Mouse (Mus musculus): Measurements from ENCODE around the gene Sema6d. TPM values are rescaled to one million over a fixed set of nuclear protein-coding genes. Genes with fewer than 3 reads are reported as not detected.

The Sema6d gene
- polyA plus RNA-seq, 2 experiments: 2.2 to 3.2 TPM

DNA sequence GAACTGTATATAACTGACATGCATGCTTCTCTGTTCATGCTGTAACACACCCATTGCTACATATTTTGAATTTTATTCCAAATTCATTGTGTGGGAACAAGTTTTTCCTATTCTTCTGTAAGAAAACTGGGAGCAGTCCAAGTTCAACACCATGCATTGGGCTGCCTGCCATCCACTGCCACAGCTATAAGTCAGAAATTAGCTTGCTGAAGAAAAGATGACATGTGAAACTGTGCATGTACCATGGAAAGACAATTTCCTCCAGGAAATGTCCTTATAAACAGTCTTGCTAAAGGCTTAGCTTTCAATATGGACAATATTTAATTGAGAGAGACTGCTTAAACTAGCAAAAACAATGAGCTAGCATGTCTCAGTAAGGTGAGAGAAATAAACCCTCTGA, 13.5 kb downstream of the Sema6d start:
- no peak for ATAC-seq (ENCODE audit: insufficient read depth)
- DNase-seq (ENCODE audit: low read depth in 3 of 3, low spot score in 3 of 3): no peak

DNA sequence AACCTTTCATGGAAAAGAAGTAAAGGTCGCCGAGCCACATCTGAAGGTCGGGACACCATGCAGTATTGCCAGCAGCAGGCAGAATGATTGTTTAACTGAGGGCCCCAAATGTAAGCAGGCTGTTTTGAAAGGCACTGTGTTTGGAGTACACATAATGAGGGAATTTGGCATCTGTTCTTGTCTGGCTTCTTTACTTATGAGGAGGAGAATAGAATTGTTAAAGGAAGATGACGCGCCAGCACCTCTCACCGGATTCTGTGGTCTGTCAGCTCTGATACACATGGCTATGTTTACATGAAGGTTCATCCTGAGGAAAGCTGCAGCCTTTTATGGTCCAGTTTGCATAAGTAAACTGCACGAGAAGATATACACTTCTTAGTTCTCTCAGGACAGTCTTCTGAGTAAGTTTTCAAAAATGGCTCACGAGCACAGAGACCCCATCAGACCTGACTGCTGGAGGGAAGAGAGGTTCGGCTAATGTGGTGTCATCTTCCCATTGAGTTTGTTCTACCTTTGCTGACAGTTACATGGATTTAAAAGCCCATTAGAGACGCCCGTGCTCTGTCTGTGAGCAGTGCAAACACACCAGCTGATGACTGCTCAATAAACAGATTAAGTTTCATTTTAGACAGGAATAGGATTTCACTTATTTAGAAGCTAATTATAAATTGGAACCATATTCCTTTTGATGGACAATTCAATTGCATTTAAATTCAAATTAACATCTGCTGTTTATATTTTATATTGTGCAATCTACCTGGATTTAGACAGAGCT, 28.9 kb downstream of the Sema6d start:
- H3K4me2 ChIP-seq (ENCODE audit: low read depth): no peak overlapping the region
- TF ChIP-seq CTCF (IDR thresholded peaks at IDR 0.05; ENCODE audit: low read depth) (no peak), EP300 (IDR thresholded peaks at IDR 0.05; ENCODE audit: low read depth) (no peak)
- DNase-seq (ENCODE audit: low read depth in 3 of 3, low spot score in 3 of 3): no peak
- 64% methylated on average over 11 of the region's 11 CpGs for WGBS (ENCODE audit: insufficient replicate concordance)
- no peak for ATAC-seq (ENCODE audit: insufficient read depth)
- no peaks in the 10 kb centered on the region for H3K36me3 ChIP-seq (replicated peaks; ENCODE audit: control insufficient read depth, insufficient read depth, low read depth)
- H3K27me3 ChIP-seq (ENCODE audit: control insufficient read depth, insufficient read depth, low read length): no peaks in the 10 kb centered on the region
- H3K4me1 ChIP-seq (replicated peaks; ENCODE audit: control insufficient read depth in 2 of 2, insufficient read depth in 2 of 2, low read length in 1 of 2): no peaks in the 10 kb centered on the region
- no peak overlapping the region for H3K4me3 ChIP-seq (ENCODE audit: insufficient read depth in 1 of 2, low read depth in 2 of 2, low read length in 2 of 2)
- no peak overlapping the region for H3K9ac ChIP-seq (replicated peaks)
- no peak overlapping the region for H3K27ac ChIP-seq
- no peaks in the 10 kb centered on the region for H3K9me3 ChIP-seq (ENCODE audit: control insufficient read depth, low read length)

More for the DNA sequence above, 13.5 kb downstream of the Sema6d start:
- no peaks in the 10 kb centered on the region for H3K36me3 ChIP-seq (replicated peaks; ENCODE audit: control insufficient read depth, insufficient read depth, low read depth)
- no peak overlapping the region for H3K4me3 ChIP-seq (ENCODE audit: insufficient read depth in 1 of 2, low read depth in 2 of 2, low read length in 2 of 2)
- H3K4me2 ChIP-seq (ENCODE audit: low read depth): no peak overlapping the region
- no peak overlapping the region for H3K9ac ChIP-seq (replicated peaks)
- H3K9me3 ChIP-seq (ENCODE audit: control insufficient read depth, low read length): no peaks in the 10 kb centered on the region
- H3K27me3 ChIP-seq (ENCODE audit: control insufficient read depth, insufficient read depth, low read length): no peaks in the 10 kb centered on the region
- no peaks in the 10 kb centered on the region for H3K4me1 ChIP-seq (replicated peaks; ENCODE audit: control insufficient read depth in 2 of 2, insufficient read depth in 2 of 2, low read length in 1 of 2)
- TF ChIP-seq CTCF (IDR thresholded peaks at IDR 0.05; ENCODE audit: low read depth): no peak
- TF ChIP-seq EP300 (IDR thresholded peaks at IDR 0.05; ENCODE audit: low read depth): no peak
- H3K27ac ChIP-seq: no peak overlapping the region

DNA sequence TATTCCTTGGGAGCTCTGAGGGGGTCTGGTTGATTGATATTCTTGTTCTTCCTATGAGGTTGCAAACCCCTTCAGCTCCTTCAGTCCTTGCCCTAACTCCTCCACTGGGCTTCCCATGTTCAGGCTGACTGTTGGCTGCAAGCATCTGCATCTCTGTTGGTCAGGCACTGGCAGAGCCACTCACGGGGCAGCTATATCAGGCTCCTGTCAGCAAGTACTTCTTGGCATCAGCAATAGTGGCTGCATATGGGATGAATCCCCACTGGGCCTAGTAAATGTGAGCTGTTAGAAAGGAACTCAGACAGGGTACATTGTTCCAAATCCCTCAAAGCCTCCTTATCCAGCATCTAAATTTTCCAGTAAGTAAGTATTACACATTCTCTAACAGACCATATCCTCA, 30.6 kb downstream of the Sema6d start:
- TF ChIP-seq EP300 (IDR thresholded peaks at IDR 0.05; ENCODE audit: low read depth): no peak
- no peak for TF ChIP-seq CTCF (IDR thresholded peaks at IDR 0.05; ENCODE audit: low read depth)
- H3K36me3 ChIP-seq (replicated peaks; ENCODE audit: control insufficient read depth, insufficient read depth, low read depth): no peaks in the 10 kb centered on the region
- no peaks in the 10 kb centered on the region for H3K4me1 ChIP-seq (replicated peaks; ENCODE audit: control insufficient read depth in 2 of 2, insufficient read depth in 2 of 2, low read length in 1 of 2)
- 53% methylated on average over 1 of the region's 1 CpGs for WGBS (ENCODE audit: insufficient replicate concordance)
- H3K27ac ChIP-seq: no peak overlapping the region
- H3K27me3 ChIP-seq (ENCODE audit: control insufficient read depth, insufficient read depth, low read length): no peaks in the 10 kb centered on the region
- no peak overlapping the region for H3K4me2 ChIP-seq (ENCODE audit: low read depth)
- DNase-seq (ENCODE audit: low read depth in 3 of 3, low spot score in 3 of 3) (no peak), ATAC-seq (ENCODE audit: insufficient read depth) (no peak)
- no peak overlapping the region for H3K9ac ChIP-seq (replicated peaks)
- H3K4me3 ChIP-seq (ENCODE audit: insufficient read depth in 1 of 2, low read depth in 2 of 2, low read length in 2 of 2): no peak overlapping the region
- H3K9me3 ChIP-seq (ENCODE audit: control insufficient read depth, low read length): no peaks in the 10 kb centered on the region

DNA sequence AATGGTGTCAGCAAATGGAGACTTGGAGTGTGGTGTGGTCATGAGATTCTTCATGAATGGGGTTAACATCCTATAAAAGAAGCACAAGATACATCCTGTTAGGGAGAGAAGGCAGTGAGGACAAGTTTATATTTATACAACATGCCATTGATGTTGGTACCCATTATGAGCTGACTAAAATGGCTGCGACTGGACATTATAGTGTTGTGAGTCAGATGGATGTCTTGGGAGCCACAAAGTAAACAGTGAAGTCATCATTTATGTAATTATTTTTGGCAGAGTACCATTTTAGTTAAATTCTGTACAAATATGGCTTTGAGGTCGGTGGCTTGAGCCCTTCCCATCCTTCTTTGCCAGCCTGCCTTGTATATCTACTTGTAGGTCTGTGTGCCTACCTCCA, 31.8 kb downstream of the Sema6d start:
- 49% methylated on average over 2 of the region's 2 CpGs for WGBS (ENCODE audit: insufficient replicate concordance)
- Histone ChIP-seq H3K27me3 (ENCODE audit: control insufficient read depth, insufficient read depth, low read length) (no peaks in the 10 kb centered on the region), H3K9ac (replicated peaks) (no peak overlapping the region), H3K9me3 (ENCODE audit: control insufficient read depth, low read length) (no peaks in the 10 kb centered on the region), H3K36me3 (replicated peaks; ENCODE audit: control insufficient read depth, insufficient read depth, low read depth) (no peaks in the 10 kb centered on the region), H3K4me3 (ENCODE audit: insufficient read depth in 1 of 2, low read depth in 2 of 2, low read length in 2 of 2) (no peak overlapping the region), H3K27ac (no peak overlapping the region), H3K4me2 (ENCODE audit: low read depth) (no peak overlapping the region), H3K4me1 (replicated peaks; ENCODE audit: control insufficient read depth in 2 of 2, insufficient read depth in 2 of 2, low read length in 1 of 2) (no peaks in the 10 kb centered on the region)
- no peak for DNase-seq (ENCODE audit: low read depth in 3 of 3, low spot score in 3 of 3)
- ATAC-seq (ENCODE audit: insufficient read depth): no peak
- TF ChIP-seq CTCF (IDR thresholded peaks at IDR 0.05; ENCODE audit: low read depth) (no peak), EP300 (IDR thresholded peaks at IDR 0.05; ENCODE audit: low read depth) (no peak)

DNA sequence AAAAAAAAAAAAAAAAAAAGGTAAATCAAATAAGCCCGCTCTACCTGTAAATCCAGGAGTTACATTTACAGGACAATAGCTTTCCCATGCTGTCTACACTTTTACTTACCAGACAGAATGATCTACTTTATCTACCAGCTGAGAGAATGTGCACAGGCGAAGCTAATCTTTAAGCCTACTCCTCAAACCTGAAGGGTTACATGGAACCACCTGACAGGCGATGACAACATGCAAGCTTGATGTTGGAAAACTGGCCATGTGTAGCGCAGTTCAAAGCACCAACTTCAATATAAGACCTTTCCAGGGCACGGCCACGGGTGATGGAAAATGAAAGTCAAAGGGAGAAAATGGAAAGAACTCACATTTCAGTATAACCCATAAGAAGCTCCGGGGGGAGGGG, 35.7 kb downstream of the Sema6d start:
- DNase-seq (ENCODE audit: low read depth in 3 of 3, low spot score in 3 of 3) (no peak), ATAC-seq (ENCODE audit: insufficient read depth) (no peak)
- H3K36me3 ChIP-seq (replicated peaks; ENCODE audit: control insufficient read depth, insufficient read depth, low read depth): no peaks in the 10 kb centered on the region
- H3K27ac ChIP-seq: no peak overlapping the region
- 64% methylated on average over 7 of the region's 7 CpGs for WGBS (ENCODE audit: insufficient replicate concordance)
- no peak overlapping the region for H3K9ac ChIP-seq (replicated peaks)
- H3K9me3 ChIP-seq (ENCODE audit: control insufficient read depth, low read length): no peaks in the 10 kb centered on the region
- no peaks in the 10 kb centered on the region for H3K27me3 ChIP-seq (ENCODE audit: control insufficient read depth, insufficient read depth, low read length)
- no peaks in the 10 kb centered on the region for H3K4me1 ChIP-seq (replicated peaks; ENCODE audit: control insufficient read depth in 2 of 2, insufficient read depth in 2 of 2, low read length in 1 of 2)
- H3K4me3 ChIP-seq (ENCODE audit: insufficient read depth in 1 of 2, low read depth in 2 of 2, low read length in 2 of 2): no peak overlapping the region
- TF ChIP-seq EP300 (IDR thresholded peaks at IDR 0.05; ENCODE audit: low read depth): no peak
- TF ChIP-seq CTCF (IDR thresholded peaks at IDR 0.05; ENCODE audit: low read depth): no peak
- H3K4me2 ChIP-seq (ENCODE audit: low read depth): no peak overlapping the region
